Mouse (Mus musculus) urinary bladder, postnatal 36 days (tissue): ENCODE measurements around the gene BC049730.

Experiments used
- DNase-seq, 2 experiments: peaks; one replicate each; pipeline ENCODE4 v3.0.0; 2022; ENCODE audit warnings: low spot score in 2 of 2, mixed read lengths in 1 of 2

Gene BC049730

GRCm38 (mm10) chr7:24762574-24762973 lies 53.5 kb downstream of the BC049730 start:
- no peak for DNase-seq
